ENCODE assay signal across 7 mouse cellular contexts in genomic region chr6:10969841-10970536, GRCm38 (mm10).
A peak's percentile ranks its signal among the peaks of the same experiment; 100 is the strongest.
DNase-seq lines count a peak whose midpoint lies in the region; ATAC-seq lines count a peak whose summit lies in the region.

No protein-coding gene starts in this region.

- H3K9me3 ChIP-seq in hindbrain, embryonic 11.5 days (ENCODE audit: control insufficient read depth, low read length): no peaks in the 10 kb centered on the region
- no peaks in the 10 kb centered on the region for H3K9me3 ChIP-seq in limb, embryonic 10.5 days (replicated peaks)

- no peak overlapping the region for H3K4me3 ChIP-seq in hindbrain, embryonic 11.5 days (ENCODE audit: low read depth, low read length)
- H3K4me3 ChIP-seq in limb, embryonic 10.5 days: no peak overlapping the region

- no peak overlapping the region; the same call in 1 of the 2 replicates for H3K4me2 ChIP-seq in hindbrain, embryonic 11.5 days (replicated peaks; ENCODE audit: low read depth, low read length)

- H3K4me1 ChIP-seq in hindbrain, embryonic 11.5 days (replicated peaks; ENCODE audit: control insufficient read depth, insufficient read depth, low read length): no peaks in the 10 kb centered on the region
- peaks cover 12% of the 10 kb centered on the region for H3K4me1 ChIP-seq in limb, embryonic 10.5 days

- H3K27me3 ChIP-seq in hindbrain, embryonic 11.5 days (ENCODE audit: control insufficient read depth, insufficient read depth, low read length): no peaks in the 10 kb centered on the region
- no peaks in the 10 kb centered on the region for H3K27me3 ChIP-seq in limb, embryonic 10.5 days (ENCODE audit: low read depth, poor library complexity, severe bottlenecking)

- WGBS in hindbrain, embryonic 11.5 days: 25% methylated on average over 7 of the region's 7 CpGs
- WGBS in limb, embryonic 10.5 days: 51% methylated on average over 7 of the region's 7 CpGs

- peak overlapping the region; percentile 79 for H3K27ac ChIP-seq in hindbrain, embryonic 11.5 days (ENCODE audit: low read depth, low read length)
- H3K27ac ChIP-seq in limb, embryonic 10.5 days: 0 out of 2 replicates have a peak overlapping the region, but pooled peaks have one; percentile 68

- peak; percentile 95 for ATAC-seq in hindbrain, embryonic 11.5 days (ENCODE audit: low FRiP score)

- peak; percentile 81 for DNase-seq in ZHBTc4 (ENCODE audit: low read depth, low spot score)
- peak; percentile 38 to 59 for DNase-seq in cerebellum, postnatal 14 days
- DNase-seq in hindbrain, embryonic 11.5 days (ENCODE audit: low spot score): peak; percentile 66
- peak; percentile 32 for DNase-seq in limb, embryonic 10.5 days (ENCODE audit: low spot score)
- peak; percentile 26 for DNase-seq in right cerebral cortex, postnatal 4 days
- DNase-seq in thymus, postnatal 10 days (ENCODE audit: low spot score in 2 of 2): no peak
- no peak for DNase-seq in urinary bladder, postnatal 4 days (ENCODE audit: low spot score in 2 of 2)

- no peaks in the 10 kb centered on the region for H3K36me3 ChIP-seq in hindbrain, embryonic 11.5 days (ENCODE audit: control insufficient read depth, insufficient read depth, low read length)
- no peaks in the 10 kb centered on the region for H3K36me3 ChIP-seq in limb, embryonic 10.5 days

- H3K9ac ChIP-seq in hindbrain, embryonic 11.5 days (ENCODE audit: low read depth, low read length): no peak overlapping the region

Comparison
In these comparisons a context has a peak if more than half of its experiments do, and no peak if none do; other contexts are left out.
1. DNase-seq: peak in ZHBTc4 (single experiment), cerebellum, postnatal 14 days (2 of 2), hindbrain, embryonic 11.5 days (single experiment), limb, embryonic 10.5 days (single experiment) and right cerebral cortex, postnatal 4 days (single experiment); none in thymus, postnatal 10 days (0 of 2) and urinary bladder, postnatal 4 days (0 of 2).